Mouse (Mus musculus) midbrain, postnatal 0 days (tissue): ENCODE measurements at regions not wholly inside any gene's neighbourhood (a gene's known extent, or its start where the extent isn't known, plus 50 kb on each side); places are given as distances from the start of the nearest gene placed in this dataset.

ENCODE experiments used
- ATAC-seq: fragments of 200-750 bp; cut with Nextera tagmentation; 2 replicates; pipeline ENCODE4 v1.8.0; 2017; ENCODE audit warnings: moderate number of reproducible peaks, mild to moderate bottlenecking, moderate TSS enrichment, moderate library complexity; ENCODE audit not compliant: low FRiP score
- DNase-seq: peaks from one replicate; pipeline ENCODE4 v3.0.0-alpha.2; 2015; ENCODE audit warnings: low spot score
- H3K27ac ChIP-seq: fragments of 300-500 bp; sonication (generic); 2 replicates; pipeline ENCODE4 v1.5.1; 2014; ENCODE audit warnings: low read depth, mild to moderate bottlenecking, low read length, mixed read lengths
- H3K27me3 ChIP-seq: fragments of 300-500 bp; sonication (generic); 2 replicates; pipeline ENCODE4 v1.6.1; 2014; ENCODE audit warnings: low read length, control low read depth, mixed read lengths; ENCODE audit not compliant: insufficient read depth
- H3K36me3 ChIP-seq: fragments of 300-500 bp; sonication (generic); 2 replicates; pipeline ENCODE4 v1.6.1; 2014; ENCODE audit warnings: low read length, control low read depth, mixed read lengths; ENCODE audit not compliant: insufficient read depth
- H3K4me1 ChIP-seq: fragments of 300-500 bp; sonication (generic); 2 replicates; pipeline ENCODE4 v1.6.1; 2014; ENCODE audit warnings: mild to moderate bottlenecking, control low read depth, antibody characterized with exemption, low read length, mixed read lengths; ENCODE audit not compliant: insufficient read depth
- H3K4me2 ChIP-seq: fragments of 300-500 bp; sonication (generic); 2 replicates; pipeline ENCODE4 v1.6.1; 2014; ENCODE audit warnings: low read depth, mild to moderate bottlenecking, low read length, mixed read lengths; ENCODE audit not compliant: poor library complexity, severe bottlenecking
- H3K4me3 ChIP-seq: fragments of 300-500 bp; sonication (generic); 2 replicates; pipeline ENCODE4 v1.5.1; 2014; ENCODE audit warnings: low read depth, mild to moderate bottlenecking, low read length, moderate library complexity
- H3K9ac ChIP-seq: fragments of 300-500 bp; sonication (generic); replicated peaks from 2 replicates; pipeline ENCODE4 v1.6.1; 2014; ENCODE audit warnings: mild to moderate bottlenecking, low read length, moderate library complexity, mixed read lengths; ENCODE audit not compliant: poor library complexity, severe bottlenecking
- H3K9me3 ChIP-seq: fragments of 300-500 bp; sonication (generic); 2 replicates; pipeline ENCODE4 v1.6.1; 2016; ENCODE audit warnings: low read length, control low read depth
- CTCF ChIP-seq: IDR thresholded peaks from 2 replicates; pipeline ENCODE4 v1.5.1; 2016; ENCODE audit warnings: antibody characterized with exemption, mild to moderate bottlenecking
- WGBS: fragments of 180-500 bp; shearing (Covaris S2); extraction: QIAGEN DNeasy Blood & Tissue Kit; methylation state at CpG from one replicate; pipeline ENCODE4 v1.1.7; 2014; 5-methylcytosine and 5-hydroxymethylcytosine counted together

- DNase-seq (no peak), ATAC-seq (no peak)
- Histone ChIP-seq H3K36me3 (no peaks in the 10 kb centered on the region), H3K27ac (no peak overlapping the region), H3K4me1 (no peaks in the 10 kb centered on the region), H3K4me2 (no peak overlapping the region), H3K4me3 (no peak overlapping the region), H3K9ac (no peak overlapping the region), H3K27me3 (no peaks in the 10 kb centered on the region), H3K9me3 (no peaks in the 10 kb centered on the region)
- 88% methylated on average over 4 of the region's 4 CpGs for WGBS
- TF ChIP-seq CTCF: no peak
Observed at GRCm38 (mm10) chr3:61073806-61074205, 71.2 kb downstream of the P2ry1 start.

GRCm38 (mm10) chr3:61075839-61076238 lies 73.2 kb downstream of the P2ry1 start:
- Histone ChIP-seq H3K36me3 (no peaks in the 10 kb centered on the region), H3K4me2 (no peak overlapping the region), H3K9me3 (no peaks in the 10 kb centered on the region), H3K9ac (no peak overlapping the region), H3K4me3 (no peak overlapping the region), H3K27ac (no peak overlapping the region), H3K27me3 (no peaks in the 10 kb centered on the region), H3K4me1 (no peaks in the 10 kb centered on the region)
- WGBS: 76% methylated on average over 2 of the region's 2 CpGs
- no peak for TF ChIP-seq CTCF
- no peak for ATAC-seq
- no peak for DNase-seq

- H3K9ac ChIP-seq: no peak overlapping the region
- no peaks in the 10 kb centered on the region for H3K4me1 ChIP-seq
- DNase-seq (no peak), ATAC-seq (no peak)
- H3K9me3 ChIP-seq: no peaks in the 10 kb centered on the region
- H3K36me3 ChIP-seq: no peaks in the 10 kb centered on the region
- TF ChIP-seq CTCF: no peak
- no peak overlapping the region for H3K4me2 ChIP-seq
- 87% methylated on average over 1 of the region's 1 CpGs for WGBS
- H3K4me3 ChIP-seq: no peak overlapping the region
- H3K27ac ChIP-seq: no peak overlapping the region
- no peaks in the 10 kb centered on the region for H3K27me3 ChIP-seq
Observed at GRCm38 (mm10) chr3:61089931-61090330, 87.3 kb downstream of the P2ry1 start.

GRCm38 (mm10) chr3:61092031-61092430 lies 89.4 kb downstream of the P2ry1 start:
- H3K27ac ChIP-seq: no peak overlapping the region
- no peak for TF ChIP-seq CTCF
- WGBS: 91% methylated on average over 2 of the region's 2 CpGs
- no peaks in the 10 kb centered on the region for H3K4me1 ChIP-seq
- H3K36me3 ChIP-seq: no peaks in the 10 kb centered on the region
- H3K4me2 ChIP-seq: no peak overlapping the region
- H3K27me3 ChIP-seq: no peaks in the 10 kb centered on the region
- H3K9me3 ChIP-seq: no peaks in the 10 kb centered on the region
- no peak overlapping the region for H3K4me3 ChIP-seq
- H3K9ac ChIP-seq: no peak overlapping the region
- ATAC-seq (no peak), DNase-seq (no peak)

- Histone ChIP-seq H3K4me2 (no peak overlapping the region), H3K4me1 (no peaks in the 10 kb centered on the region)
Observed at GRCm38 (mm10) chr3:61116364-61116763, 113.8 kb downstream of the P2ry1 start.

GRCm38 (mm10) chr3:61133096-61133495 lies 130.5 kb downstream of the P2ry1 start:
- Histone ChIP-seq H3K9ac (no peak overlapping the region), H3K27ac (no peak overlapping the region), H3K36me3 (no peaks in the 10 kb centered on the region), H3K4me3 (no peak overlapping the region), H3K4me1 (no peaks in the 10 kb centered on the region), H3K9me3 (no peaks in the 10 kb centered on the region), H3K27me3 (no peaks in the 10 kb centered on the region), H3K4me2 (no peak overlapping the region)
- DNase-seq (no peak), ATAC-seq (no peak)
- WGBS: 76% methylated on average over 1 of the region's 1 CpGs
- no peak for TF ChIP-seq CTCF

More at GRCm38 (mm10) chr3:61116364-61116763, 113.8 kb downstream of the P2ry1 start:
- Histone ChIP-seq H3K36me3 (no peaks in the 10 kb centered on the region), H3K27ac (no peak overlapping the region), H3K9me3 (no peaks in the 10 kb centered on the region), H3K27me3 (no peaks in the 10 kb centered on the region), H3K9ac (no peak overlapping the region), H3K4me3 (no peak overlapping the region)
- ATAC-seq: no peak
- no peak for DNase-seq
- TF ChIP-seq CTCF: no peak

- H3K4me3 ChIP-seq: no peak overlapping the region
- no peak for ATAC-seq
- H3K27me3 ChIP-seq: no peaks in the 10 kb centered on the region
- no peak for TF ChIP-seq CTCF
- H3K4me2 ChIP-seq: no peak overlapping the region
- WGBS: 98% methylated on average over 2 of the region's 2 CpGs
- no peak overlapping the region for H3K27ac ChIP-seq
- H3K9ac ChIP-seq: no peak overlapping the region
- H3K36me3 ChIP-seq: no peaks in the 10 kb centered on the region
- H3K4me1 ChIP-seq: no peaks in the 10 kb centered on the region
- no peak for DNase-seq
- H3K9me3 ChIP-seq: no peaks in the 10 kb centered on the region
Observed at GRCm38 (mm10) chr3:61154087-61154486, 151.5 kb downstream of the P2ry1 start.
